ENCODE assay signal across 8 mouse cellular contexts in genomic region chr2:122027862-122028755, GRCm38 (mm10). TPM values are rescaled to one million over a fixed set of nuclear protein-coding genes. Genes with fewer than 3 reads are reported as not detected.
DNase-seq lines count a peak whose midpoint lies in the region; ATAC-seq lines count a peak whose summit lies in the region.

Eif3j1 (plus strand) TSS chr2:122028546.

- peak within 1 kb of the TSS; percentile 81 for H3K4me2 ChIP-seq in hindbrain, embryonic 15.5 days

- peak within 1 kb of the TSS; percentile 98 for H3K4me3 ChIP-seq in hindbrain, embryonic 15.5 days

- peaks cover 19% of the 10 kb centered on the region for H3K4me1 ChIP-seq in hindbrain, embryonic 15.5 days (replicated peaks)

- under 1% methylated on average over 64 of the region's 67 CpGs for WGBS in hindbrain, embryonic 15.5 days

- peak; percentile 100 for ATAC-seq in hindbrain, embryonic 15.5 days (ENCODE audit: low FRiP score, low read depth)

- no peaks in the 10 kb centered on the region for H3K9me3 ChIP-seq in hindbrain, embryonic 15.5 days

- H3K27me3 ChIP-seq in hindbrain, embryonic 15.5 days: no peaks in the 10 kb centered on the region

- peak within 1 kb of the TSS; percentile 95 for H3K9ac ChIP-seq in hindbrain, embryonic 15.5 days

- peak; percentile 87 for DNase-seq in R1 (ENCODE audit: low read depth, low spot score)
- DNase-seq in cerebellum, postnatal 25 days: peak; percentile 92 to 95
- peak; percentile 85 to 86 for DNase-seq in frontal cortex, postnatal 36 days (ENCODE audit: low spot score in 2 of 2)
- DNase-seq in left cerebral cortex, adult 11 months (ENCODE audit: low spot score): peak; percentile 79
- DNase-seq in lung, postnatal 4 days: peak; percentile 92 to 96
- peak; percentile 90 for DNase-seq in retina, postnatal 7 days (ENCODE audit: low read depth, low spot score)
- peak; percentile 81 for DNase-seq in urinary bladder, adult 2 months (ENCODE audit: low spot score)

- peak within 1 kb of the TSS; percentile 88 for H3K27ac ChIP-seq in hindbrain, embryonic 15.5 days (replicated peaks)

- peaks cover 3% of the 10 kb centered on the region; the same call in 1 of the 2 replicates for H3K36me3 ChIP-seq in hindbrain, embryonic 15.5 days

RNA-seq across cellular contexts. Expression of gene Eif3j1, which starts in this region (rescaled TPM):
- 10.7 and 11.8 TPM in 2 replicates for polyA plus RNA-seq in hindbrain, embryonic 15.5 days (2015; fragmentation: Nextera tagmentation; extraction: Ambion mirVana)
- polyA plus RNA-seq in urinary bladder, adult 2 months (2012; rRNA removed): 14.8 and 15.3 TPM in 2 replicates

Comparison
In these comparisons a context has a peak if more than half of its experiments do, and no peak if none do; other contexts are left out.
1. Peak in every context shown above with its lines: DNase-seq, ATAC-seq, H3K4me3 ChIP-seq and H3K27ac ChIP-seq.